Mouse (Mus musculus) hindbrain, embryonic 14.5 days (tissue): ENCODE data around the gene Ckap5. TPM values are rescaled to one million over a fixed set of nuclear protein-coding genes. Genes with fewer than 3 reads are reported as not detected.

Experiments
- ATAC-seq: fragments of 200-750 bp; cut with Nextera tagmentation; 2 replicates; pipeline ENCODE4 v1.8.0; 2017; ENCODE audit warnings: moderate number of reproducible peaks, mild to moderate bottlenecking, moderate TSS enrichment, moderate library complexity; ENCODE audit not compliant: low FRiP score
- DNase-seq: peaks from one replicate; pipeline ENCODE4 v3.0.0-alpha.2; 2015; ENCODE audit warnings: low spot score
- H3K27ac ChIP-seq: fragments of 300-500 bp; sonication (generic); 2 replicates; pipeline ENCODE4 v1.5.1; 2014; ENCODE audit warnings: mild to moderate bottlenecking, moderate library complexity
- H3K27me3 ChIP-seq: fragments of 300-500 bp; sonication (generic); 2 replicates; pipeline ENCODE4 v1.6.1; 2014; ENCODE audit warnings: mild to moderate bottlenecking, low read length, mixed read lengths; ENCODE audit not compliant: control insufficient read depth, insufficient read depth
- H3K36me3 ChIP-seq: fragments of 300-500 bp; sonication (generic); replicated peaks from 2 replicates; pipeline ENCODE4 v1.6.1; 2014; ENCODE audit not compliant: control insufficient read depth, insufficient read depth
- H3K4me1 ChIP-seq: fragments of 300-500 bp; sonication (generic); replicated peaks from 2 replicates; pipeline ENCODE4 v1.6.1; 2014; ENCODE audit warnings: antibody characterized with exemption, low read length, mixed read lengths; ENCODE audit not compliant: control insufficient read depth, insufficient read depth
- H3K4me2 ChIP-seq: fragments of 300-500 bp; sonication (generic); replicated peaks from 2 replicates; pipeline ENCODE4 v1.6.1; 2014; ENCODE audit warnings: mild to moderate bottlenecking, moderate library complexity
- H3K4me3 ChIP-seq: fragments of 300-500 bp; sonication (generic); replicated peaks from 2 replicates; pipeline ENCODE4 v1.5.1; 2014; ENCODE audit warnings: mild to moderate bottlenecking, low read length
- H3K9ac ChIP-seq: fragments of 300-500 bp; sonication (generic); 2 replicates; pipeline ENCODE4 v1.6.1; 2014
- H3K9me3 ChIP-seq: fragments of 300-500 bp; sonication (generic); 2 replicates; pipeline ENCODE4 v1.6.1; 2016; ENCODE audit warnings: low read length; ENCODE audit not compliant: control insufficient read depth
- WGBS: fragments of 180-500 bp; shearing (Covaris S2); extraction: QIAGEN DNeasy Blood & Tissue Kit; methylation state at CpG from one replicate; pipeline ENCODE4 v1.1.7; 2014; 5-methylcytosine and 5-hydroxymethylcytosine counted together
- polyA plus RNA-seq: library from polyadenylated mRNA; unstranded; fragments of >200 nt; fragmentation: Nextera tagmentation; extraction: Ambion mirVana; gene quantifications from 2 replicates; pipeline ENCODE4 v1.2.1, GENCODE M21; 2014

Gene Ckap5
- polyA plus RNA-seq, 1 experiment from 2014 or later: 124 TPM

- WGBS: 78% methylated on average over 8 of the region's 8 CpGs
- H3K36me3 ChIP-seq: peaks cover 78% of the 10 kb centered on the region
- H3K4me1 ChIP-seq: peaks cover 9% of the 10 kb centered on the region; the same call in 1 of the 2 replicates
- H3K9ac ChIP-seq: no peak overlapping the region
- H3K4me3 ChIP-seq: no peak overlapping the region
- H3K4me2 ChIP-seq: no peak overlapping the region
- H3K27ac ChIP-seq: no peak overlapping the region
- H3K9me3 ChIP-seq: no peaks in the 10 kb centered on the region
- ATAC-seq (no peak), DNase-seq (no peak)
- H3K27me3 ChIP-seq: no peaks in the 10 kb centered on the region
Observed at GRCm38 (mm10) chr2:91656774-91657173, 130.2 kb downstream of the Ckap5 start.

- Histone ChIP-seq H3K4me1 (no peaks in the 10 kb centered on the region), H3K36me3 (peaks cover 95% of the 10 kb centered on the region), H3K9me3 (no peaks in the 10 kb centered on the region), H3K4me2 (no peak overlapping the region), H3K27me3 (no peaks in the 10 kb centered on the region), H3K4me3 (no peak overlapping the region), H3K9ac (no peak overlapping the region), H3K27ac (no peak overlapping the region)
- WGBS: 98% methylated on average over 8 of the region's 8 CpGs
- DNase-seq (no peak), ATAC-seq (no peak)
Observed at GRCm38 (mm10) chr2:91659657-91660056, 133.1 kb downstream of the Ckap5 start.

DNA sequence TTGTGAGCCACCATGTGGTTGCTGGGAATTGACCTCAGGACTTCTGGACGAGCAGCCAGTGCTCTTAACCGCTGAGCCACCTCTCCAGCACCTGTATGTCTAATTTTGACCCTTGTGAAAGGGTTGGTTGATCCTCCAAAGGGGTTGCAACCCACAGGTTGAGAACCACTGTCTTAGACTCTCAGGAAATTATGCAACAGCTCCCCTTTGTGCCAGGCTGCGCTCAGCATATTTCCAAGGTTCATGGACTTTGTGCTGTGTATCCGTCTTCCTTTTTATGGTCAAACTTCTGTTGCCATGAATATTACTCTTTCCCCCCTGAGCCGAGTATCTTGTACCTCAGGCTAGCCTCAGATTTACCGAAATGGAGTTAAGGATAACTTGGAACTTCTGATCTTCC lies 134.4 kb downstream of the Ckap5 start:
- 90% methylated on average over 6 of the region's 6 CpGs for WGBS
- no peaks in the 10 kb centered on the region for H3K9me3 ChIP-seq
- DNase-seq (no peak), ATAC-seq (no peak)
- H3K27me3 ChIP-seq: no peaks in the 10 kb centered on the region
- H3K4me1 ChIP-seq: no peaks in the 10 kb centered on the region
- H3K27ac ChIP-seq: no peak overlapping the region
- peaks cover 91% of the 10 kb centered on the region for H3K36me3 ChIP-seq
- H3K4me3 ChIP-seq: no peak overlapping the region
- no peak overlapping the region for H3K4me2 ChIP-seq
- no peak overlapping the region for H3K9ac ChIP-seq

DNA sequence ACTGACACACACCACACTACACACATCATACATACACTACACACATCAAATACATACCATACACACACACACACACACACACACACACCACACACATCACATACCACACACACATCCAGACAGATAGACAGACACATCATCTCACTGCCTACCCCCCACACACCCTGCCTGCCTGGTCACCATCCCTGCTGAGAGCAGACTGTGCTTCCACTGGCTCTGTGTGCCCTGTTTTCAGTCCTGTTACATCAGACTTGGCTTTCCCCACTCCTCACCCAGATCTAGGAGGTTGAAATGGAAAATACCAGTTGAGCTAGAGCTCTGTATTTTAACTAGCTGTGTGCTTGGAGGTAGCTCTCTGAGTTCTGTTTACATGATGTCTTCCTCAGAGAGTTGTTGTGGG lies 138.2 kb downstream of the Ckap5 start:
- DNase-seq: no peak
- peaks cover 91% of the 10 kb centered on the region for H3K36me3 ChIP-seq
- H3K9me3 ChIP-seq: no peaks in the 10 kb centered on the region
- no peak overlapping the region for H3K4me2 ChIP-seq
- no peak overlapping the region for H3K9ac ChIP-seq
- ATAC-seq: no peak
- H3K27me3 ChIP-seq: no peaks in the 10 kb centered on the region
- no peaks in the 10 kb centered on the region for H3K4me1 ChIP-seq
- H3K27ac ChIP-seq: no peak overlapping the region
- no peak overlapping the region for H3K4me3 ChIP-seq

- Histone ChIP-seq H3K9me3 (no peaks in the 10 kb centered on the region), H3K27me3 (no peaks in the 10 kb centered on the region), H3K27ac (no peak overlapping the region), H3K4me3 (no peak overlapping the region), H3K4me2 (no peak overlapping the region), H3K36me3 (peaks cover 96% of the 10 kb centered on the region), H3K4me1 (no peaks in the 10 kb centered on the region), H3K9ac (no peak overlapping the region)
- 97% methylated on average over 6 of the region's 6 CpGs for WGBS
- DNase-seq (no peak), ATAC-seq (no peak)
Observed at GRCm38 (mm10) chr2:91666386-91666910, 139.9 kb downstream of the Ckap5 start.

DNA sequence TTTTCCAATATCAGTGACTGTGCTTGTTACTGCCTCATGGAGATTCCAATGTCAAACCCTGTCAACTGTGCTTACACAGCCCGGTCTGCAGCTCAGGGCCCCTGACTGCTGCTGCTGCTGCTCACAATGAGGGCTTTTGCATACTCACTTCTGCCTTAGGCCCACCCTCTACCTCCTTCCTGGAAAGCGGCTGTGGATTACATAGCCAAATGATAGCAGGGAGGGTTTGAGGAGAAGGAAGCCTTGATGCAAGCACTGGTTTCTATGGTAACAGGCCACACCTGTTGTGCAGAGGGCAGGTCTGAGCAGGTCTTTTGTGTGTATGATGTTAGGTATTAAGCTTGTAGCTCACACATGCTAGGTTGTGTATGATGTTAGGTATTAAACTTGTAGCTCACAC lies 141.2 kb downstream of the Ckap5 start:
- H3K27ac ChIP-seq: no peak overlapping the region
- H3K9me3 ChIP-seq: no peaks in the 10 kb centered on the region
- 82% methylated on average over 2 of the region's 2 CpGs for WGBS
- H3K4me2 ChIP-seq: no peak overlapping the region
- DNase-seq (no peak), ATAC-seq (no peak)
- no peak overlapping the region for H3K9ac ChIP-seq
- no peaks in the 10 kb centered on the region for H3K4me1 ChIP-seq
- no peaks in the 10 kb centered on the region for H3K27me3 ChIP-seq
- no peak overlapping the region for H3K4me3 ChIP-seq
- peaks cover 94% of the 10 kb centered on the region for H3K36me3 ChIP-seq

- ATAC-seq (no peak), DNase-seq (no peak)
- Histone ChIP-seq H3K4me2 (no peak overlapping the region), H3K4me1 (no peaks in the 10 kb centered on the region), H3K36me3 (peaks cover 94% of the 10 kb centered on the region), H3K27me3 (no peaks in the 10 kb centered on the region), H3K9me3 (no peaks in the 10 kb centered on the region), H3K4me3 (no peak overlapping the region), H3K9ac (no peak overlapping the region), H3K27ac (no peak overlapping the region)
- WGBS: 89% methylated on average over 8 of the region's 8 CpGs
Observed at GRCm38 (mm10) chr2:91669326-91669725, 142.8 kb downstream of the Ckap5 start.

- H3K27me3 ChIP-seq: no peaks in the 10 kb centered on the region
- H3K4me2 ChIP-seq: no peak overlapping the region
- no peak overlapping the region for H3K9ac ChIP-seq
- H3K4me1 ChIP-seq: no peaks in the 10 kb centered on the region
- ATAC-seq (no peak), DNase-seq (no peak)
- H3K36me3 ChIP-seq: peaks cover 94% of the 10 kb centered on the region
- no peaks in the 10 kb centered on the region for H3K9me3 ChIP-seq
- H3K4me3 ChIP-seq: no peak overlapping the region
- 91% methylated on average over 5 of the region's 6 CpGs for whole genome bisulfite sequencing
- H3K27ac ChIP-seq: no peak overlapping the region
Observed at GRCm38 (mm10) chr2:91670038-91670437, 143.5 kb downstream of the Ckap5 start.
